Mouse (Mus musculus): ENCODE data around the gene Mtx3.
A peak's percentile ranks its signal among the peaks of the same experiment; 100 is the strongest.

- TF ChIP-seq POLR2A (IDR thresholded peaks at IDR 0.05; ENCODE audit: low read depth, low read length) (peak; percentile 58), CTCF (IDR thresholded peaks at IDR 0.05; ENCODE audit: borderline replicate concordance, insufficient read depth, low read length) (no peak)
Measured at GRCm38 (mm10) chr13:92844586-92845221, at the start of gene Mtx3.

All from embryonic fibroblast, embryonic 13.5 days (primary cell).